Mouse (Mus musculus) kidney, embryonic 14.5 days (tissue): ENCODE measurements at regions not wholly inside any gene's neighbourhood (a gene's known extent, or its start where the extent isn't known, plus 50 kb on each side); places are given as distances from the start of the nearest gene placed in this dataset.
"Not testable (repeated sequence)": the region's sequence is repeated elsewhere in the genome, so short reads cannot be mapped to it uniquely, and the experiment has no call there.

Source experiments
- ATAC-seq: fragments of 200-750 bp; cut with Nextera tagmentation; 2 replicates; pipeline ENCODE4 v1.8.0; 2017; ENCODE audit warnings: moderate number of reproducible peaks, mild to moderate bottlenecking, moderate TSS enrichment, moderate library complexity; ENCODE audit not compliant: low FRiP score, low TSS enrichment
- H3K27ac ChIP-seq: fragments of 300-500 bp; sonication (generic); 2 replicates; pipeline ENCODE4 v1.5.1; 2014; ENCODE audit warnings: low read depth, mild to moderate bottlenecking, low read length, moderate library complexity, mixed read lengths
- H3K27me3 ChIP-seq: fragments of 300-500 bp; sonication (generic); 2 replicates; pipeline ENCODE4 v1.6.1; 2014; ENCODE audit warnings: mild to moderate bottlenecking, low read length; ENCODE audit not compliant: control insufficient read depth, insufficient read depth
- H3K36me3 ChIP-seq: fragments of 300-500 bp; sonication (generic); 2 replicates; pipeline ENCODE4 v1.6.1; 2014; ENCODE audit warnings: low read length, mixed read lengths; ENCODE audit not compliant: control insufficient read depth, insufficient read depth
- H3K4me1 ChIP-seq: fragments of 300-500 bp; sonication (generic); 2 replicates; pipeline ENCODE4 v1.6.1; 2014; ENCODE audit warnings: low read length, mixed read lengths; ENCODE audit not compliant: control insufficient read depth, insufficient read depth
- H3K4me2 ChIP-seq: fragments of 300-500 bp; sonication (generic); replicated peaks from 2 replicates; pipeline ENCODE4 v1.6.1; 2014; ENCODE audit warnings: low read depth, mild to moderate bottlenecking, low read length
- H3K4me3 ChIP-seq: fragments of 300-500 bp; sonication (generic); 2 replicates; pipeline ENCODE4 v1.5.1; 2014; ENCODE audit warnings: mild to moderate bottlenecking, low read length
- H3K9ac ChIP-seq: fragments of 300-500 bp; sonication (generic); 2 replicates; pipeline ENCODE4 v1.6.1; 2014; ENCODE audit warnings: low read depth, mild to moderate bottlenecking, low read length, moderate library complexity
- H3K9me3 ChIP-seq: fragments of 300-500 bp; sonication (generic); 2 replicates; pipeline ENCODE4 v1.6.1; 2016; ENCODE audit warnings: low read length; ENCODE audit not compliant: control insufficient read depth
- WGBS: fragments of 180-500 bp; shearing (Covaris S2); extraction: QIAGEN DNeasy Blood & Tissue Kit; methylation state at CpG from one replicate; pipeline ENCODE4 v1.1.7; 2014; 5-methylcytosine and 5-hydroxymethylcytosine counted together

- Histone ChIP-seq H3K9me3 (no peaks in the 10 kb centered on the region), H3K27ac (no peak overlapping the region), H3K4me1 (no peaks in the 10 kb centered on the region), H3K4me2 (no peak overlapping the region), H3K9ac (no peak overlapping the region), H3K4me3 (no peak overlapping the region), H3K36me3 (no peaks in the 10 kb centered on the region), H3K27me3 (no peaks in the 10 kb centered on the region)
- ATAC-seq: no peak
Measured at GRCm38 (mm10) chr6:70160442-70160841, 631.6 kb downstream of the Rpia start.

GRCm38 (mm10) chr6:70155771-70156170 lies 636.3 kb downstream of the Rpia start:
- not testable (repeated sequence) for H3K4me1 ChIP-seq, H3K4me2 ChIP-seq, H3K36me3 ChIP-seq, H3K27me3 ChIP-seq, ATAC-seq, H3K4me3 ChIP-seq, H3K9me3 ChIP-seq, H3K27ac ChIP-seq, H3K9ac ChIP-seq

- H3K4me3 ChIP-seq, H3K4me2 ChIP-seq, H3K36me3 ChIP-seq, H3K27ac ChIP-seq, H3K9ac ChIP-seq, H3K9me3 ChIP-seq, H3K27me3 ChIP-seq, H3K4me1 ChIP-seq, ATAC-seq: not testable (repeated sequence)
- WGBS: 90% methylated on average over 2 of the region's 2 CpGs
Measured at GRCm38 (mm10) chr6:70151098-70151838, 640.8 kb downstream of the Rpia start.

DNA sequence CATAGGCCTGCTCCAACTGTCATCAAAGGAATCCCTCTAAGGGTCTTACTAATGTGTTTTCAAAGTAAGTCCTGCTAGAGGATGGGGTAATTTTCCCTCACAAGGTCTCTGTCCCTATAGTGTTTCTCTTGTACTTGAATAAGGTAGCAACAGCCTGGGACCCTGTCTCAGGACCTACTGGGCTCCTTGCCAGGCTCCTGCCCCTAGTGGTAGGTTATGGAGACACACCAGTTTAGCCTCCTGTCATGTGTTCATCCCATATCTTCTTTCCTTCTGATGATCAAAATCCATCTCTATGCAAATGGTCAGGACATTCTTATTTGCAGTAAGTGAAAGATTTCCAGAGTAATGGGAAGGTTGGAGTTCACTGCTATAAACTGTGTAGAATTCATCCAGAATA lies 645.0 kb downstream of the Rpia start:
- H3K4me2 ChIP-seq: no peak overlapping the region
- H3K36me3 ChIP-seq: no peaks in the 10 kb centered on the region
- H3K4me3 ChIP-seq: no peak overlapping the region
- ATAC-seq: 0 out of 2 replicates have a peak, but pooled peaks have one; percentile 39
- H3K27ac ChIP-seq: no peak overlapping the region
- no peaks in the 10 kb centered on the region for H3K27me3 ChIP-seq
- no peak overlapping the region for H3K9ac ChIP-seq
- H3K9me3 ChIP-seq: no peaks in the 10 kb centered on the region
- H3K4me1 ChIP-seq: no peaks in the 10 kb centered on the region

- WGBS: 73% methylated on average over 4 of the region's 4 CpGs
- H3K36me3 ChIP-seq, H3K9ac ChIP-seq, H3K27ac ChIP-seq, H3K27me3 ChIP-seq, H3K4me3 ChIP-seq, H3K4me1 ChIP-seq, H3K9me3 ChIP-seq, H3K4me2 ChIP-seq, ATAC-seq: not testable (repeated sequence)
Measured at GRCm38 (mm10) chr6:70143341-70143740, 648.7 kb downstream of the Rpia start.

GRCm38 (mm10) chr6:70116811-70117210 lies 675.2 kb downstream of the Rpia start:
- H3K4me2 ChIP-seq: no peak overlapping the region
- no peaks in the 10 kb centered on the region for H3K36me3 ChIP-seq
- no peaks in the 10 kb centered on the region for H3K9me3 ChIP-seq
- no peak for ATAC-seq
- no peak overlapping the region for H3K9ac ChIP-seq
- 32% methylated on average over 1 of the region's 1 CpGs for WGBS
- no peaks in the 10 kb centered on the region for H3K4me1 ChIP-seq
- H3K4me3 ChIP-seq: no peak overlapping the region
- H3K27ac ChIP-seq: no peak overlapping the region
- H3K27me3 ChIP-seq: no peaks in the 10 kb centered on the region

DNA sequence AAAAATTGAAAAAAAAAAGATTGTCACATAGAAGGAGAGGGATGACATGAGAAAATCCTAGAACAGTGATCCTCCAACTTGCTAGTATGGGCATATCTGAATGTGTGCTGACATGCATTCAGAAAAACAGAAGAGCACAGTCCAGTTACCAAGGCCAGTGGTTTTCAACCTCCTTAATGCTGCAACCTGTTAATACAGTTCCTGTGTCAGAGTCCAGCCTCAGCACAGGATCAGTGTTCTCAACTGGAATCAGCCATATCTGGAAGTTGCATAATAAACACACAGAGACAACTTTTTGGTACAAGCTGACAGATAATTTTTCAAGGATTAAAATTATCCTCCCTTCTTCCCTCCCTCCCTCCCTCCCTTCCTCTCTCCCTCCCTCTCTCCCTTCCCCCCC lies 680.1 kb downstream of the Rpia start:
- Histone ChIP-seq H3K4me1 (no peaks in the 10 kb centered on the region), H3K27me3 (no peaks in the 10 kb centered on the region), H3K9ac (no peak overlapping the region), H3K27ac (no peak overlapping the region), H3K9me3 (no peaks in the 10 kb centered on the region), H3K36me3 (no peaks in the 10 kb centered on the region), H3K4me2 (no peak overlapping the region), H3K4me3 (no peak overlapping the region)
- ATAC-seq: no peak

GRCm38 (mm10) chr6:70109412-70109811 lies 682.6 kb downstream of the Rpia start:
- not testable (repeated sequence) for ATAC-seq, H3K27me3 ChIP-seq, H3K9ac ChIP-seq, H3K4me1 ChIP-seq, H3K4me3 ChIP-seq, H3K36me3 ChIP-seq, H3K9me3 ChIP-seq, H3K4me2 ChIP-seq, H3K27ac ChIP-seq

GRCm38 (mm10) chr6:70103781-70104180 lies 688.3 kb downstream of the Rpia start:
- 36% methylated on average over 4 of the region's 4 CpGs for WGBS
- ATAC-seq: no peak
- no peak overlapping the region for H3K27ac ChIP-seq
- no peak overlapping the region for H3K4me2 ChIP-seq
- no peak overlapping the region for H3K4me3 ChIP-seq
- H3K4me1 ChIP-seq: no peaks in the 10 kb centered on the region
- H3K27me3 ChIP-seq: no peaks in the 10 kb centered on the region
- no peaks in the 10 kb centered on the region for H3K36me3 ChIP-seq
- no peaks in the 10 kb centered on the region for H3K9me3 ChIP-seq
- H3K9ac ChIP-seq: no peak overlapping the region
